Comparison of ENCODE assay signal across 9 mouse cellular contexts in genomic region chr11:29694754-29695153, GRCm38 (mm10). TPM values are rescaled to one million over a fixed set of nuclear protein-coding genes. Genes with fewer than 3 reads are reported as not detected.
DNase-seq lines count a peak whose midpoint lies in the region; ATAC-seq and TF ChIP-seq lines count a peak whose summit lies in the region.
"Had no signal": no experiment of that assay in that cellular context is flagged by ENCODE, and none has a peak within 500 bp of the region (broad histone marks: within the 10 kb centered on the region; RNA-seq: fewer than 3 reads in every experiment).

No protein-coding gene starts in this region.

- peak overlapping the region; percentile 97 for H3K4me3 ChIP-seq in forebrain, embryonic 10.5 days
- H3K4me3 ChIP-seq in forebrain, embryonic 16.5 days (replicated peaks; ENCODE audit: low read length): no peak overlapping the region
- H3K4me3 ChIP-seq in kidney, postnatal 0 days (replicated peaks; ENCODE audit: low read depth, low read length): 0 out of 2 replicates have a peak overlapping the region, but pooled peaks have one; percentile 89
- H3K4me3 ChIP-seq in kidney, adult 2 months (ENCODE audit: insufficient read depth, low read depth, low read length): no peak overlapping the region
- H3K4me3 ChIP-seq in forebrain, embryonic 13.5 days: peak overlapping the region; percentile 92
- peak overlapping the region; percentile 96; the same call in 1 of the 2 replicates for H3K4me3 ChIP-seq in midbrain, embryonic 13.5 days (replicated peaks)

- DNase-seq in forebrain, embryonic 10.5 days (ENCODE audit: extremely low spot score, low spot score): no peak
- DNase-seq in kidney, postnatal 0 days (ENCODE audit: low spot score): no peak
- no peak for DNase-seq in kidney, adult 2 months
- DNase-seq in urinary bladder, postnatal 14 days (ENCODE audit: low spot score): no peak
- no peak for DNase-seq in right cerebral cortex, postnatal 36 days (ENCODE audit: low spot score in 2 of 2)

- H3K4me2 ChIP-seq in forebrain, embryonic 16.5 days (ENCODE audit: low read length): no peak overlapping the region
- peak overlapping the region; percentile 21; the same call in 1 of the 2 replicates for H3K4me2 ChIP-seq in kidney, postnatal 0 days (ENCODE audit: low read length)
- H3K4me2 ChIP-seq in forebrain, embryonic 13.5 days: no peak overlapping the region
- H3K4me2 ChIP-seq in midbrain, embryonic 13.5 days (replicated peaks): no peak overlapping the region

- peaks cover 19% of the 10 kb centered on the region for H3K4me1 ChIP-seq in forebrain, embryonic 10.5 days
- peaks cover 14% of the 10 kb centered on the region for H3K4me1 ChIP-seq in forebrain, embryonic 16.5 days (replicated peaks; ENCODE audit: control insufficient read depth, insufficient read depth, low read length)
- peaks cover 4% of the 10 kb centered on the region; the same call in 1 of the 2 replicates for H3K4me1 ChIP-seq in kidney, postnatal 0 days (replicated peaks; ENCODE audit: insufficient read depth, low read length)
- H3K4me1 ChIP-seq in kidney, adult 2 months (ENCODE audit: control insufficient read depth, insufficient read depth, low read length): no peaks in the 10 kb centered on the region
- peaks cover 30% of the 10 kb centered on the region for H3K4me1 ChIP-seq in forebrain, embryonic 13.5 days
- peaks cover 30% of the 10 kb centered on the region for H3K4me1 ChIP-seq in midbrain, embryonic 13.5 days (replicated peaks)

- H3K27me3 ChIP-seq in forebrain, embryonic 10.5 days (ENCODE audit: poor library complexity, severe bottlenecking): no peaks in the 10 kb centered on the region
- H3K27me3 ChIP-seq in forebrain, embryonic 16.5 days (replicated peaks; ENCODE audit: control insufficient read depth, insufficient read depth, low read length): no peaks in the 10 kb centered on the region
- no peaks in the 10 kb centered on the region for H3K27me3 ChIP-seq in kidney, postnatal 0 days (ENCODE audit: insufficient read depth, low read length)
- H3K27me3 ChIP-seq in kidney, adult 2 months (replicated peaks; ENCODE audit: control insufficient read depth, insufficient read depth, low read length): no peaks in the 10 kb centered on the region
- no peaks in the 10 kb centered on the region for H3K27me3 ChIP-seq in forebrain, embryonic 13.5 days
- H3K27me3 ChIP-seq in midbrain, embryonic 13.5 days: no peaks in the 10 kb centered on the region
- H3K27me3 ChIP-seq: liver, embryonic 12.5 days had no signal

- peaks cover 31% of the 10 kb centered on the region for H3K36me3 ChIP-seq in forebrain, embryonic 10.5 days (replicated peaks)
- no peaks in the 10 kb centered on the region for H3K36me3 ChIP-seq in forebrain, embryonic 16.5 days (ENCODE audit: control insufficient read depth, insufficient read depth)
- H3K36me3 ChIP-seq in kidney, postnatal 0 days (ENCODE audit: insufficient read depth, low read length): no peaks in the 10 kb centered on the region
- no peaks in the 10 kb centered on the region for H3K36me3 ChIP-seq in kidney, adult 2 months (ENCODE audit: control insufficient read depth, insufficient read depth, low read length)
- no peaks in the 10 kb centered on the region for H3K36me3 ChIP-seq in forebrain, embryonic 13.5 days (ENCODE audit: poor library complexity, severe bottlenecking)
- H3K36me3 ChIP-seq in midbrain, embryonic 13.5 days: peaks cover 7% of the 10 kb centered on the region

- no peak overlapping the region for H3K27ac ChIP-seq in forebrain, embryonic 10.5 days
- H3K27ac ChIP-seq in forebrain, embryonic 16.5 days (ENCODE audit: low read length): no peak overlapping the region
- no peak overlapping the region for H3K27ac ChIP-seq in kidney, postnatal 0 days
- H3K27ac ChIP-seq in kidney, adult 2 months (ENCODE audit: insufficient read depth, low read depth, low read length): no peak overlapping the region
- H3K27ac ChIP-seq in forebrain, embryonic 13.5 days: no peak overlapping the region
- no peak overlapping the region for H3K27ac ChIP-seq in midbrain, embryonic 13.5 days

- no peaks in the 10 kb centered on the region for H3K9me3 ChIP-seq in forebrain, embryonic 10.5 days
- no peaks in the 10 kb centered on the region for H3K9me3 ChIP-seq in forebrain, embryonic 16.5 days (ENCODE audit: control insufficient read depth, low read length)
- H3K9me3 ChIP-seq in kidney, postnatal 0 days (replicated peaks; ENCODE audit: low read length): no peaks in the 10 kb centered on the region
- no peaks in the 10 kb centered on the region for H3K9me3 ChIP-seq in forebrain, embryonic 13.5 days (replicated peaks)
- H3K9me3 ChIP-seq in midbrain, embryonic 13.5 days: no peaks in the 10 kb centered on the region
- H3K9me3 ChIP-seq: liver, embryonic 12.5 days had no signal

- no peak for ATAC-seq in forebrain, embryonic 16.5 days
- no peak for ATAC-seq in kidney, postnatal 0 days (replicated peaks; ENCODE audit: low FRiP score, low read depth)
- no peak for ATAC-seq in forebrain, embryonic 13.5 days
- no peak for ATAC-seq in midbrain, embryonic 13.5 days

- H3K9ac ChIP-seq in forebrain, embryonic 16.5 days (replicated peaks; ENCODE audit: low read depth, low read length): no peak overlapping the region
- no peak overlapping the region for H3K9ac ChIP-seq in kidney, postnatal 0 days (ENCODE audit: low read depth, low read length)
- no peak overlapping the region for H3K9ac ChIP-seq in forebrain, embryonic 13.5 days
- no peak overlapping the region for H3K9ac ChIP-seq in midbrain, embryonic 13.5 days (replicated peaks)

- TF ChIP-seq CTCF in kidney, postnatal 0 days (IDR thresholded peaks at IDR 0.05; ENCODE audit: low read depth): no peak
- no peak for TF ChIP-seq CTCF in kidney, adult 2 months (conservative IDR thresholded peaks at IDR 0.05; ENCODE audit: insufficient read depth, insufficient read length, low read depth, low read length)

- TF ChIP-seq POLR2A in kidney, adult 2 months (IDR thresholded peaks at IDR 0.05; ENCODE audit: low read depth, low read length): no peak

RNA-seq across cellular contexts. Expression of gene Rtn4, which starts 2.0 kb away (rescaled TPM):
- polyA plus RNA-seq in forebrain, embryonic 10.5 days (2016; fragmentation: Nextera tagmentation; extraction: Ambion mirVana): 58.6 and 63.4 TPM in 2 replicates
- 131 and 134 TPM in 2 replicates for polyA plus RNA-seq in forebrain, embryonic 16.5 days (2015; fragmentation: Nextera tagmentation; extraction: Ambion mirVana)
- polyA plus RNA-seq in kidney, postnatal 0 days (2015; fragmentation: Nextera tagmentation; extraction: Ambion mirVana): 62.2 and 75.0 TPM in 2 replicates
- 56.1 and 72.2 TPM in 2 replicates for polyA plus RNA-seq in kidney, adult 2 months (2012; rRNA removed)
- 102 TPM in 2 replicates for polyA plus RNA-seq in forebrain, embryonic 13.5 days (2015; fragmentation: Nextera tagmentation; extraction: Ambion mirVana)
- polyA plus RNA-seq in midbrain, embryonic 13.5 days (2015; fragmentation: Nextera tagmentation; extraction: Ambion mirVana): 111 and 113 TPM in 2 replicates

Comparison
In these comparisons a context has a peak if more than half of its experiments do, and no peak if none do; other contexts are left out.
1. H3K4me3 ChIP-seq: peak in forebrain, embryonic 10.5 days (single experiment), kidney, postnatal 0 days (single experiment), forebrain, embryonic 13.5 days (single experiment) and midbrain, embryonic 13.5 days (single experiment); none in forebrain, embryonic 16.5 days (single experiment) and kidney, adult 2 months (single experiment).